ENCODE assay signal across 8 mouse cellular contexts in genomic region chr6:34999101-34999500, GRCm38 (mm10). TPM values are rescaled to one million over a fixed set of nuclear protein-coding genes. Genes with fewer than 3 reads are reported as not detected.
A peak's percentile ranks its signal among the peaks of the same experiment; 100 is the strongest.
DNase-seq lines count a peak whose midpoint lies in the region; ATAC-seq and TF ChIP-seq lines count a peak whose summit lies in the region.

No protein-coding gene starts in this region.

- H3ac ChIP-seq in myocyte (ENCODE audit: control insufficient read depth, insufficient read length) = no peak overlapping the region

- H3K4me3 ChIP-seq in heart, embryonic 13.5 days = peak overlapping the region; percentile 6; the same call in 1 of the 2 replicates
- H3K4me3 ChIP-seq in myocyte = no peak overlapping the region

- no peak for TF ChIP-seq POLR2A in myocyte (IDR thresholded peaks at IDR 0.05; ENCODE audit: insufficient read length, low read depth)

- H3K79me2 ChIP-seq in myocyte (ENCODE audit: control insufficient read depth, insufficient read depth) = no peaks in the 10 kb centered on the region

- no peak overlapping the region for H3K27ac ChIP-seq in heart, embryonic 13.5 days (replicated peaks)

- H3K4me2 ChIP-seq in heart, embryonic 13.5 days = peak overlapping the region; percentile 46
- H3K4me2 ChIP-seq in myocyte (ENCODE audit: low read depth) = peak overlapping the region; percentile 38

- WGBS in heart, embryonic 13.5 days = 12% methylated on average over 4 of the region's 4 CpGs

- DNase-seq in heart, postnatal 25 days (ENCODE audit: low spot score) = no peak
- peak; percentile 64 to 71 for DNase-seq in cerebellum, postnatal 10 days
- peak; percentile 47 to 55 for DNase-seq in heart, postnatal 10 days
- DNase-seq in left cerebral cortex, adult 18-20 months (ENCODE audit: low spot score in 2 of 2) = peak; percentile 30 to 33
- DNase-seq in spleen, adult 18-20 months = no peak
- DNase-seq in ovary, postnatal 14 days (ENCODE audit: low spot score) = no peak

- intact Hi-C loops in heart, postnatal 25 days (cut with DNase I) = loop anchor here (5.0 kb wide), 2 partner anchors 173 to 487 kb away; no protein-coding TSS in a partner anchor
- intact Hi-C loops in heart, postnatal 10 days (cut with DNase I) = loop anchor here (5.0 kb wide), 2 partner anchors 63 to 178 kb away; partner anchors contain the start of gene Nup205

- ATAC-seq in heart, embryonic 13.5 days (ENCODE audit: extremely low read depth, insufficient number of reproducible peaks, low FRiP score, low TSS enrichment) = no peak

- H3K27me3 ChIP-seq in heart, embryonic 13.5 days (replicated peaks) = peaks cover 31% of the 10 kb centered on the region
- no peaks in the 10 kb centered on the region for H3K27me3 ChIP-seq in myocyte (ENCODE audit: control insufficient read depth, insufficient read depth, insufficient read length)

- H3K4me1 ChIP-seq in heart, embryonic 13.5 days = peaks cover 38% of the 10 kb centered on the region

- no peaks in the 10 kb centered on the region for H3K9me3 ChIP-seq in heart, embryonic 13.5 days

- H3K9ac ChIP-seq in heart, embryonic 13.5 days = peak overlapping the region; percentile 28; the same call in 1 of the 2 replicates

- H3K36me3 ChIP-seq in heart, embryonic 13.5 days = no peaks in the 10 kb centered on the region
- no peaks in the 10 kb centered on the region for H3K36me3 ChIP-seq in myocyte (ENCODE audit: control insufficient read depth, insufficient read depth)

TF ChIP-seq in myocyte, 11 proteins besides CTCF, POLR2A, EP300 and RAD21:
- no peak for TF ChIP-seq TCF3 (IDR thresholded peaks at IDR 0.05; ENCODE audit: insufficient read length, low read depth)
- peak; percentile 30 for TF ChIP-seq USF1 (IDR thresholded peaks at IDR 0.05; ENCODE audit: low read depth)

RNA-seq across cellular contexts. Expression of gene Slc23a4, which starts 10.9 kb away (rescaled TPM):
- polyA plus RNA-seq in heart, embryonic 13.5 days (2015; fragmentation: Nextera tagmentation; extraction: Ambion mirVana) = 0.23 and 0.27 TPM in 2 replicates
- under 1 TPM; 0.23 to 0.50 TPM for total RNA-seq in heart, postnatal 25 days (2021)
- under 1 TPM; 0.42 to 0.43 TPM for total RNA-seq in heart, postnatal 10 days (2021)
- total RNA-seq in left cerebral cortex, adult 18-20 months (2021) = 1 to 10 TPM; 1.1 to 1.7 TPM
- 0.07 TPM for polyA plus RNA-seq in myocyte (2012; fragmentation: generic; extraction: Trizol)

Comparison
In these comparisons a context has a peak if more than half of its experiments do, and no peak if none do; other contexts are left out.
1. DNase-seq: peak in cerebellum, postnatal 10 days (2 of 2), heart, postnatal 10 days (2 of 2) and left cerebral cortex, adult 18-20 months (2 of 2); none in heart, postnatal 25 days (single experiment), spleen, adult 18-20 months (0 of 2) and ovary, postnatal 14 days (single experiment).